Mouse (Mus musculus): ENCODE measurements around the gene Scgb2b2. TPM values are rescaled to one million over a fixed set of nuclear protein-coding genes. Genes with fewer than 3 reads are reported as not detected.

The Scgb2b2 gene
- polyA plus RNA-seq (2012; rRNA removed) = not detected in 2 replicates

DNA sequence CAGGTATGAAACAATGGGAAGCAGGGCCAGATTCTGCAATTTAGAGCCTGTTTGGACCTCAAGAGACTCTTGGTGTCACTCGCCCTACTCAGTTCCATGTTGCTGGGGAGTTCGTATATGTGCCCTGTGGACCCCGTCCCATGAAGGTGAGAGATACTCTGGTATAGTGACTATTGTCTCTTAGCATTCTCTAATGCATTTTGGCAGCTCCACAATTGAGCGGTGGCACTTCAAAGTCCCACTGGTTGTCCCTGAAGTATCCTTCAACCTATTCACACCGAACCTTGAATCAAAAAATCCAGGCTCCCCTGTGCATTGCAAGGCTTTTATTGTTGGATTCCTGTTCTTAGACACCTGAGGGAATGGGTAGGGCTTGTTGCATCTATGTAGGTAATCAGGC, at the start of gene Scgb2b2:
Gene Scgb2b2 (plus strand): TSS at position 301 of the 400 bp plus-strand sequence.

DNA sequence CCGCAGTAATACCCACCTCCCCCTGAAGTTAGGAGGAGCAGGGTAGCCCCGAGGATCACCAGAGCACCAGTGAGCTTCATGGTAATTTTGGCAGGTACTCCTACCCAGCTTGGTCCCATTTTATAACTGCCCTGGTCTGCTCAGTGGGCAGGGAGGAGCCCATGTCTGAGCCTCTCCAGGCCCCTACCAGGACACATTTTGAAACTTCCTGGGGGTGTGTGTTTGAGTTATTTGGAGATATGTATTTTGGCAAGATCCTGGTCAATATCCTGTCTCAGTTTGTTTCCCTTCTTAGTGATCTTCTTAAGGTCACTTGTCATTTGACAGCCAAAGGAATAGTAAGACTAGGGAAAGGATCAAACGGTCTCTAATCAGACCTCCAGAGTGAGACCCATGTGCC, 1.4 kb downstream of the Scgb2b2 start, which contains the start of gene Scgb1b2:
Gene Scgb1b2 (minus strand): TSS at position 101 of the 400 bp plus-strand sequence.

Other genes starting within 250 kb of the Scgb2b2 start
- 10.0 and 11.3 TPM in 2 replicates for gene Fxyd5, start 248.0 kb upstream of the Scgb2b2 start, polyA plus RNA-seq (2012; rRNA removed)
- 0.06 and 0.17 TPM in 2 replicates for gene Fxyd7, start 239.0 kb upstream of the Scgb2b2 start, polyA plus RNA-seq (2012; rRNA removed)
- 25.3 and 31.9 TPM in 2 replicates for gene Fxyd1, start 233.3 kb upstream of the Scgb2b2 start, polyA plus RNA-seq (2012; rRNA removed)
- 0.03 and 0.06 TPM in 2 replicates for gene Lgi4, start 231.2 kb upstream of the Scgb2b2 start, polyA plus RNA-seq (2012; rRNA removed)
- gene Fxyd3, start 213.8 kb upstream of the Scgb2b2 start, polyA plus RNA-seq (2012; rRNA removed) = 0.18 and 0.62 TPM in 2 replicates
- gene Hpn, start 175.2 kb upstream of the Scgb2b2 start, polyA plus RNA-seq (2012; rRNA removed) = 38.6 and 43.5 TPM in 2 replicates
- 0.86 and 0.97 TPM in 2 replicates for gene Scn1b, start 163.5 kb upstream of the Scgb2b2 start, polyA plus RNA-seq (2012; rRNA removed)
- gene Gramd1a, start 134.6 kb upstream of the Scgb2b2 start, polyA plus RNA-seq (2012; rRNA removed) = 17.4 and 19.4 TPM in 2 replicates
- gene Scgb1b2, start 1.3 kb downstream of the Scgb2b2 start, polyA plus RNA-seq (2012; rRNA removed) = not detected in 2 replicates
- gene Scgb2b3, start 71.6 kb downstream of the Scgb2b2 start, polyA plus RNA-seq (2012; rRNA removed) = not detected in 2 replicates
- gene Scgb1b3, start 85.1 kb downstream of the Scgb2b2 start, polyA plus RNA-seq (2012; rRNA removed) = not detected in 2 replicates

All from liver, embryonic 14 days (tissue).